Mouse (Mus musculus) forebrain, postnatal 0 days (tissue): ENCODE measurements around the gene Cngb1. TPM values are rescaled to one million over a fixed set of nuclear protein-coding genes. Genes with fewer than 3 reads are reported as not detected.

ENCODE experiments used
- ATAC-seq: fragments of 200-750 bp; cut with Nextera tagmentation; 2 replicates; pipeline ENCODE4 v1.8.0; 2017; ENCODE audit warnings: mild to moderate bottlenecking, moderate library complexity
- DNase-seq: peaks from one replicate; pipeline ENCODE4 v3.0.0-alpha.2; 2015
- H3K27ac ChIP-seq: fragments of 300-500 bp; sonication (generic); 2 replicates; pipeline ENCODE4 v1.5.1; 2014; ENCODE audit warnings: low read depth, mild to moderate bottlenecking, antibody characterized with exemption, low read length, moderate library complexity, mixed read lengths
- H3K27me3 ChIP-seq: fragments of 300-500 bp; sonication (generic); 2 replicates; pipeline ENCODE4 v1.6.1; 2014; ENCODE audit warnings: mild to moderate bottlenecking, low read length, mixed read lengths; ENCODE audit not compliant: insufficient read depth
- H3K36me3 ChIP-seq: fragments of 300-500 bp; sonication (generic); 2 replicates; pipeline ENCODE4 v1.6.1; 2014; ENCODE audit warnings: mild to moderate bottlenecking, moderate library complexity; ENCODE audit not compliant: insufficient read depth
- H3K4me1 ChIP-seq: fragments of 300-500 bp; sonication (generic); 2 replicates; pipeline ENCODE4 v1.6.1; 2014; ENCODE audit warnings: antibody characterized with exemption; ENCODE audit not compliant: insufficient read depth
- H3K4me2 ChIP-seq: fragments of 300-500 bp; sonication (generic); 2 replicates; pipeline ENCODE4 v1.6.1; 2014; ENCODE audit warnings: low read depth, mild to moderate bottlenecking, moderate library complexity
- H3K4me3 ChIP-seq: fragments of 300-500 bp; sonication (generic); 2 replicates; pipeline ENCODE4 v1.5.1; 2014; ENCODE audit warnings: low read depth, low read length, mixed read lengths
- H3K9ac ChIP-seq: fragments of 300-500 bp; sonication (generic); 2 replicates; pipeline ENCODE4 v1.6.1; 2014; ENCODE audit warnings: mild to moderate bottlenecking
- H3K9me3 ChIP-seq: fragments of 300-500 bp; sonication (generic); 2 replicates; pipeline ENCODE4 v1.6.1; 2016; ENCODE audit warnings: low read length
- CTCF ChIP-seq: sonication (generic); IDR thresholded peaks from 2 replicates; pipeline ENCODE4 v1.5.1; 2016; ENCODE audit warnings: antibody characterized with exemption, control low read depth, low read depth
- WGBS: fragments of 180-500 bp; shearing (Covaris S2); extraction: QIAGEN DNeasy Blood & Tissue Kit; methylation state at CpG from one replicate; pipeline ENCODE4 v1.1.7; 2014; 5-methylcytosine and 5-hydroxymethylcytosine counted together
- polyA plus RNA-seq: library from polyadenylated mRNA; unstranded; fragments of >200 nt; fragmentation: Nextera tagmentation; extraction: Ambion mirVana; gene quantifications from 2 replicates; pipeline ENCODE4 v1.2.1, GENCODE M21; 2015
- total RNA-seq: library from RNA; depleted of rRNA; stranded (reverse); fragments of >200 nt; gene quantifications from 2 replicates; pipeline ENCODE4 v1.2.3, GENCODE M21; 2014

Cngb1 gene
- total and polyA plus RNA-seq, 2 experiments from 2014 or later, result 0.33 to 1.2 TPM

DNA sequence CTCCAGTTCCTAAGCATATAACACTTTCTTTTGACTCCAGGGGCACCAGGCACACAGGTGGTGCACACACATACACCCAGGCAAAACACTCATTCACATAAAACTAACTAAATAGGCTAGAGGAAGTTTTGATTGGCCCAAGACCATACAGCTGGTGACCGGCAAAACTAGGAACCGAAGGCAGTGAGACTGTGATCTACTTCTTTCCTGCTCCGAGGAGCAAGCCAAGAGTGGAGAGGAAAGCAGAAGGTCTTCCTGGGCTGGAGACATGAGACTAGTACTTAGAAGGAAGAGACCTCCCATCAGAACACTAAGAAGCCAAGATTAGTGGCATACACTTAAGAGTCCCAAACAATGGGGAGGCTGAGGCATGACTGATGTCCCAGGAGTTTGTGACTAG is 16.8 kb upstream of the Cngb1 start:
- no peak overlapping the region for H3K4me3 ChIP-seq
- TF ChIP-seq CTCF, result no peak
- H3K9me3 ChIP-seq, result no peaks in the 10 kb centered on the region
- no peak overlapping the region for H3K27ac ChIP-seq
- WGBS, result 83% methylated on average over 3 of the region's 3 CpGs
- no peak overlapping the region for H3K4me2 ChIP-seq
- H3K36me3 ChIP-seq, result peaks cover 34% of the 10 kb centered on the region
- H3K27me3 ChIP-seq, result no peaks in the 10 kb centered on the region
- no peak overlapping the region for H3K9ac ChIP-seq
- no peak for DNase-seq
- ATAC-seq, result no peak
- peaks cover 5% of the 10 kb centered on the region; the same call in 1 of the 2 replicates for H3K4me1 ChIP-seq

DNA sequence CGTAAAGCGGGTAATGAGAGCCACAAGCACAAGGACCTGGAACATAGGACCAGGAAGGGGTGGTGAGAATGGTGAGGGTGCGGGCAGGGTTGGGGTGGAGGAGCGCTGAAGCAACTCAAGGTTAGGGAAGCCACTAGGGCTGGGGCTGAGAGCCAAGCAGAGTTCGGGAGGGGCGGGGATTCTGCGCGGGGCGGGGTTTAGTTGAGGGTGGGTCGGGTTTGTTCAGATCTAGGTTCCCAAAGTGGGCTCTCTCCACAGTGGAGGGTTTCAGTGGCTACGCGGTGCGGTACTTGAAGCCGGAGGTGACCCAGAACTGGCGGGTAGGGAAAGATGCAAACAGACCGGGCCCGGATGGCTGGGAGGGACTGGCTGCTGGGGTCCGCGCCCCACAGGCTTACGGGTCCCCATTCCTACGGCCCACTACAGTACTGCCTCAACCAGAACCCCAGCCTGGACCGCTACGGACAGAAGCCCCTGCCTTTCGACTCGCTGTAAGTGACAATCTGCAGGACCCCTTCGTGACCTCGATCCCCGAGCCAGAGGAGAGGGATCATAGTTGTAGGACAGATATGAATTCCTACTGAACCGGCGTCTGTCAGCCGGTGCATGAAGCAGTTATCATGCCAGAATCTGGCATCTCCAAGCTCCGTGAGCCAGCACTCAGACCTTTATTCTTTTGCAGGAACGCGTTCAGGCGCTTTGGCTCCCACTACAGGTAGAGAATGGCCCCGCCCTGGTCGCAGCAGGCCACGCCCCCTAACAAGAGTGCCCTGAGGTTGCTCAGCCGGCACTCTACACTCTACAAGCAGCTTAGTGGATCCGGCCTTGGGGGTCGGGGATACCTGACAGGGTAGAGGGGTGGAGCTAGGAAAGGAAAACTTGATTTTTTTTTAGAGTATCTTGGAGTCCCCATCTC is 14.1 kb upstream of the Cngb1 start:
- H3K4me2 ChIP-seq, result peak overlapping the region; percentile 78
- 3% methylated on average over 41 of the region's 41 CpGs for WGBS
- H3K27me3 ChIP-seq, result no peaks in the 10 kb centered on the region
- DNase-seq (peak; percentile 65), ATAC-seq (peak; percentile 75)
- H3K4me1 ChIP-seq, result peaks cover 5% of the 10 kb centered on the region; the same call in 1 of the 2 replicates
- no peak overlapping the region for H3K27ac ChIP-seq
- H3K4me3 ChIP-seq, result peak overlapping the region; percentile 39
- peaks cover 8% of the 10 kb centered on the region; the same call in 1 of the 2 replicates for H3K36me3 ChIP-seq
- H3K9ac ChIP-seq, result peak overlapping the region; percentile 56
- H3K9me3 ChIP-seq, result no peaks in the 10 kb centered on the region
- peak; percentile 44 for TF ChIP-seq CTCF

DNA sequence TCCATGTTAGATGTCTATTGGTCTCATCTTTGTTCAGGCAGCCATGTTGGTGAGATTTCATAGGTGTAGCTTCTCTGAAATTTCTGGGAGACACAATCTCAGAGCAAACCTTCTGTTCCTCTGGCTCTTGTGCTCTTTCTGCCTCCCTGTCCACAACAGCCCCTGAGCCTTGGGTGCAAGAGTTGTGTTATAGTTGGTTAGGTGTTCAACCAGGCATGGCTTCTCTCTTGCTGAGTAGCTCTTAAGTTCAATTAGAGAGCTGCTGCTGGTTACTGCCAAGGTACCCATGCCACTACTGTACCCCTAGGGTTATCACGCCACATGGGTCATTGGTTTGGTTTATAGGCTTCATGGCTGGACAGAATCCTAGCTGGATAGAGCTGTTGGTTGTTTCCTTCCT is 9.0 kb upstream of the Cngb1 start:
- no peak for DNase-seq
- H3K9ac ChIP-seq, result no peak overlapping the region
- H3K27me3 ChIP-seq, result no peaks in the 10 kb centered on the region
- TF ChIP-seq CTCF, result no peak
- H3K27ac ChIP-seq, result no peak overlapping the region
- H3K36me3 ChIP-seq, result no peaks in the 10 kb centered on the region
- no peaks in the 10 kb centered on the region for H3K9me3 ChIP-seq
- H3K4me1 ChIP-seq, result peaks cover 3% of the 10 kb centered on the region
- no peak for ATAC-seq
- 88% methylated on average over 1 of the region's 1 CpGs for WGBS
- H3K4me2 ChIP-seq, result no peak overlapping the region
- H3K4me3 ChIP-seq, result no peak overlapping the region

DNA sequence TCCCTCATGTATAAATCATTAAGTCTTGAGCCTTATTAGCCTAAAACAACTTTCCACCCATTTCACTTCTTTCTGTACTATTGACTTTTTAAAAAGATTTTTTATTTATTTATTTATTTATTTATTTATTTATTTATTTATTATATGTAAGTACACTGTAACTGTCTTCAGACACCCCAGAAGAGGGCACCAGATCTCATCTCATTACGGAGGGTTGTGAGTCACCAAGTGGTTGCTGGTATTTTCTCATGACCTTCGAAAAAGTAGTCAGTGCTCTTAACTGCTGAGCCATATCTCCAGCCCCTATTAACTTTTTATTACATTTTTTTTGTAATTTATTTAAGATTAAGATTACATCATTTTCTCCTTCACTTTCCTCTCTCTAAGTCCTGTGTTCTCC is 8.3 kb upstream of the Cngb1 start:
- no peak overlapping the region for H3K9ac ChIP-seq
- DNase-seq (no peak), ATAC-seq (no peak)
- H3K27ac ChIP-seq, result no peak overlapping the region
- peaks cover 3% of the 10 kb centered on the region for H3K4me1 ChIP-seq
- WGBS, result 87% methylated on average over 2 of the region's 2 CpGs
- no peaks in the 10 kb centered on the region for H3K36me3 ChIP-seq
- H3K4me2 ChIP-seq, result no peak overlapping the region
- H3K4me3 ChIP-seq, result no peak overlapping the region
- H3K27me3 ChIP-seq, result no peaks in the 10 kb centered on the region
- TF ChIP-seq CTCF, result no peak
- H3K9me3 ChIP-seq, result no peaks in the 10 kb centered on the region

- no peak for DNase-seq
- no peak for TF ChIP-seq CTCF
- 82% methylated on average over 6 of the region's 6 CpGs for WGBS
- ATAC-seq, result no peak
- Histone ChIP-seq H3K27me3 (no peaks in the 10 kb centered on the region), H3K4me1 (peaks cover 3% of the 10 kb centered on the region), H3K4me3 (no peak overlapping the region), H3K27ac (no peak overlapping the region), H3K36me3 (no peaks in the 10 kb centered on the region), H3K9me3 (no peaks in the 10 kb centered on the region), H3K4me2 (no peak overlapping the region), H3K9ac (no peak overlapping the region)
These were observed 7.5 kb upstream of the Cngb1 start for GRCm38 (mm10) chr8:95313857-95314256.

DNA sequence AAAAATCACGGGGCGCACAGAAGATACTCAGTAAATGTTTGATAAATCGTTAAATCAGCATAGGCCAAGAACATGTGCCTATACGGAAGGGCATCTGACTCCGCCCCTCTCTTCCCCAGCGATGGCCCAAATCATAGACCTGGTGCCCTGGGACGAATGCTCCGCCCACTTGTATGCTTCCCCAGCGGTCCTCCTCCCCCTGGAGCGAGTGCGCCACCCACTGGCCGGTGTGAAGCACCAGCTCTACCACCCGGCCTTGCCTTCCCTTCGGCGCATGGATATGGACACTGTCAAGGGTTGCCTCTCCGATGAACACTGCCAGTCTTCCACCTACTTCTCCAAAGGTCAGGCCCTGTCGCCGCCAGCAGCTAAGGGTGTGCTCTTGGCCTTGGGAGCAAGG is 6.5 kb upstream of the Cngb1 start:
- no peak for DNase-seq
- WGBS, result 68% methylated on average over 18 of the region's 18 CpGs

DNA sequence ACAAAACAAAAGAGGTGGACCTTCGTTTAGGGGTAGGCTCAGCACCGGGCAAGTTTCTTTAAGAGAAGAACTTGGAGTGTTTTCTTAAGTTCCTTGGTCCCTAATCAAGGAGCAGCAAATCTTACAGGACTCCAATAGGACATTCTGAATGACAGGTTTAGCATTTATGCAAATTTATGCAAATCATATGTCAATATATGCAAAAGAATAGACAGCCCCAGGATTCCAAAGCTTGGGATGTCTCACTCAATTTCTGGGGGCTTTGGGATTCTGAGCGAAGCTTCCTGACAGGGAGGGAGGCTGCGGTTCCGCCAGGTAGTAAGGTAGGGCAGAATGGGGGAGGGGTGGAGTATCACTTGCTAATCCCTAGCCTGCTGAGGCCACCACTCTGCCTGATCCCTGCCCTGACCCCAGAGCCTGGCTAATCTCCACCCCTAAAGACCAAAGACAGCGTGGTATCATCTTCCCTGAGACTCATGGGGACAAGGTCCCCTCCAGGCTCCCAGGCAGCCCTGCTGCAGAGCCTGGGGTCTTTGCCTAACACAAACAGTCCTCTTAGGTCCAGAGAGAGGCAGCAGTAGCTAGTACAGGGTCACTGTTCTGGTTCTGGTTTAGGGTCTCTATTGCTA is 4.1 kb upstream of the Cngb1 start, which contains the start of gene Tepp:
Gene Tepp (plus strand): TSS at position 225 of the 629 bp plus-strand sequence.
- peak within 1 kb of the TSS; percentile 26; the same call in 1 of the 2 replicates for H3K4me2 ChIP-seq

More for the DNA sequence above, 6.5 kb upstream of the Cngb1 start:
- no peak overlapping the region for H3K4me2 ChIP-seq
- no peaks in the 10 kb centered on the region for H3K36me3 ChIP-seq
- H3K27ac ChIP-seq, result no peak overlapping the region
- H3K4me3 ChIP-seq, result no peak overlapping the region
- peaks cover 3% of the 10 kb centered on the region for H3K4me1 ChIP-seq
- no peaks in the 10 kb centered on the region for H3K27me3 ChIP-seq
- no peaks in the 10 kb centered on the region for H3K9me3 ChIP-seq
- peak; percentile 40 for TF ChIP-seq CTCF
- H3K9ac ChIP-seq, result no peak overlapping the region
- no peak for ATAC-seq

More for the DNA sequence above, 4.1 kb upstream of the Cngb1 start, which contains the start of gene Tepp:
- Histone ChIP-seq H3K9me3 (no peaks in the 10 kb centered on the region), H3K27me3 (no peaks in the 10 kb centered on the region), H3K9ac (no peak within 1 kb of the TSS), H3K4me3 (no peak within 1 kb of the TSS), H3K36me3 (no peaks in the 10 kb centered on the region), H3K27ac (no peak within 1 kb of the TSS), H3K4me1 (peaks cover 3% of the 10 kb centered on the region)
- DNase-seq (no peak), ATAC-seq (peak; percentile 51; the same call in 1 of the 2 replicates)
- 16% methylated on average over 6 of the region's 6 CpGs for WGBS
- TF ChIP-seq CTCF, result no peak
